Mouse (Mus musculus): ENCODE data around the gene Rgl1.

GRCm38 (mm10) chr1:152607765-152608164 is 158.4 kb downstream of the Rgl1 start:
- TF ChIP-seq CTCF (IDR thresholded peaks at IDR 0.05; ENCODE audit: low read depth), result no peak
- TF ChIP-seq EP300 (IDR thresholded peaks at IDR 0.05; ENCODE audit: low read depth), result no peak

All from heart, postnatal 0 days (tissue).